In genomic region chr3:58245361-58245760, GRCm38 (mm10) we compare ENCODE assay signal across 17 mouse cellular contexts.
DNase-seq lines count a peak whose midpoint lies in the region; ATAC-seq lines count a peak whose summit lies in the region.
"Had no signal": no experiment of that assay in that cellular context is flagged by ENCODE, and none has a peak within 500 bp of the region (broad histone marks: within the 10 kb centered on the region; RNA-seq: fewer than 3 reads in every experiment).

No protein-coding gene starts in this region.

- no peak overlapping the region for H3K4me3 ChIP-seq in hindbrain, embryonic 10.5 days
- H3K4me3 ChIP-seq in hindbrain, embryonic 14.5 days (replicated peaks; ENCODE audit: low read length): no peak overlapping the region
- no peak overlapping the region for H3K4me3 ChIP-seq in neural tube, embryonic 15.5 days (replicated peaks)
- H3K4me3 ChIP-seq in embryonic facial prominence, embryonic 14.5 days (ENCODE audit: low read depth, low read length): no peak overlapping the region
- no peak overlapping the region for H3K4me3 ChIP-seq in forebrain, embryonic 16.5 days (replicated peaks; ENCODE audit: low read length)
- H3K4me3 ChIP-seq: heart, adult 2 months had no signal

- H3K36me3 ChIP-seq in hindbrain, embryonic 10.5 days: no peaks in the 10 kb centered on the region
- no peaks in the 10 kb centered on the region for H3K36me3 ChIP-seq in hindbrain, embryonic 14.5 days (replicated peaks; ENCODE audit: control insufficient read depth, insufficient read depth)
- H3K36me3 ChIP-seq in neural tube, embryonic 15.5 days: no peaks in the 10 kb centered on the region
- H3K36me3 ChIP-seq in embryonic facial prominence, embryonic 14.5 days (ENCODE audit: control insufficient read depth, insufficient read depth, low read length): no peaks in the 10 kb centered on the region
- no peaks in the 10 kb centered on the region for H3K36me3 ChIP-seq in forebrain, embryonic 16.5 days (ENCODE audit: control insufficient read depth, insufficient read depth)

- peaks cover 8% of the 10 kb centered on the region for H3K4me1 ChIP-seq in hindbrain, embryonic 10.5 days (replicated peaks)
- no peaks in the 10 kb centered on the region for H3K4me1 ChIP-seq in hindbrain, embryonic 14.5 days (replicated peaks; ENCODE audit: control insufficient read depth, insufficient read depth, low read length)
- no peaks in the 10 kb centered on the region for H3K4me1 ChIP-seq in neural tube, embryonic 15.5 days
- 0 out of 2 replicates have a peak, but pooled peaks cover 4% of the 10 kb centered on the region for H3K4me1 ChIP-seq in embryonic facial prominence, embryonic 14.5 days (ENCODE audit: control insufficient read depth, insufficient read depth, low read length)
- H3K4me1 ChIP-seq in forebrain, embryonic 16.5 days (replicated peaks; ENCODE audit: control insufficient read depth, insufficient read depth, low read length): no peaks in the 10 kb centered on the region

- no peak overlapping the region for H3K4me2 ChIP-seq in hindbrain, embryonic 14.5 days (replicated peaks)
- H3K4me2 ChIP-seq in neural tube, embryonic 15.5 days: no peak overlapping the region
- H3K4me2 ChIP-seq in embryonic facial prominence, embryonic 14.5 days (ENCODE audit: low read depth, low read length): no peak overlapping the region
- no peak overlapping the region for H3K4me2 ChIP-seq in forebrain, embryonic 16.5 days (ENCODE audit: low read length)
- H3K4me2 ChIP-seq: midbrain, embryonic 11.5 days had no signal

- no peak for ATAC-seq in hindbrain, embryonic 14.5 days (ENCODE audit: low FRiP score)
- ATAC-seq in neural tube, embryonic 15.5 days (ENCODE audit: low FRiP score): no peak
- peak; percentile 60; the same call in 1 of the 2 replicates for ATAC-seq in embryonic facial prominence, embryonic 14.5 days (ENCODE audit: low read depth)
- no peak for ATAC-seq in forebrain, embryonic 16.5 days
- ATAC-seq: liver, postnatal 0 days had no signal

- 14% methylated on average over 5 of the region's 5 CpGs for WGBS in hindbrain, embryonic 10.5 days
- 7% methylated on average over 5 of the region's 5 CpGs for WGBS in hindbrain, embryonic 14.5 days
- WGBS in neural tube, embryonic 15.5 days: 6% methylated on average over 5 of the region's 5 CpGs
- WGBS in embryonic facial prominence, embryonic 14.5 days: 29% methylated on average over 5 of the region's 5 CpGs
- WGBS in forebrain, embryonic 16.5 days: 24% methylated on average over 5 of the region's 5 CpGs

- peak; percentile 18 for DNase-seq in hindbrain, embryonic 10.5 days (ENCODE audit: low spot score)
- DNase-seq in hindbrain, embryonic 14.5 days (ENCODE audit: low spot score): no peak
- DNase-seq in neural tube, embryonic 10.5 days (ENCODE audit: extremely low spot score, low spot score): peak; percentile 23
- DNase-seq in embryonic facial prominence, embryonic 14.5 days (ENCODE audit: low spot score): peak; percentile 60
- peak; percentile 16 for DNase-seq in retina, postnatal 7 days (ENCODE audit: low read depth, low spot score)
- no peak for DNase-seq in spleen, postnatal 14 days (ENCODE audit: low spot score in 2 of 2)
- DNase-seq: cerebellum, adult 9-11 months; gastrocnemius, postnatal 14 days; heart, adult 2 months; kidney, adult 9 months; layer of hippocampus, adult 9-11 months; liver; liver, postnatal 0 days had no signal

- no peak overlapping the region for H3K9ac ChIP-seq in hindbrain, embryonic 14.5 days
- no peak overlapping the region for H3K9ac ChIP-seq in neural tube, embryonic 15.5 days (replicated peaks)
- H3K9ac ChIP-seq in embryonic facial prominence, embryonic 14.5 days (ENCODE audit: low read depth, low read length): no peak overlapping the region
- no peak overlapping the region for H3K9ac ChIP-seq in forebrain, embryonic 16.5 days (replicated peaks; ENCODE audit: low read depth, low read length)
- H3K9ac ChIP-seq: liver, postnatal 0 days had no signal

- H3K27me3 ChIP-seq in hindbrain, embryonic 10.5 days (ENCODE audit: insufficient read depth, poor library complexity, severe bottlenecking): no peaks in the 10 kb centered on the region
- H3K27me3 ChIP-seq in hindbrain, embryonic 14.5 days (ENCODE audit: control insufficient read depth, insufficient read depth, low read length): no peaks in the 10 kb centered on the region
- H3K27me3 ChIP-seq in neural tube, embryonic 15.5 days (replicated peaks): no peaks in the 10 kb centered on the region
- H3K27me3 ChIP-seq in embryonic facial prominence, embryonic 14.5 days (replicated peaks; ENCODE audit: control insufficient read depth, insufficient read depth, low read length): no peaks in the 10 kb centered on the region
- no peaks in the 10 kb centered on the region for H3K27me3 ChIP-seq in forebrain, embryonic 16.5 days (replicated peaks; ENCODE audit: control insufficient read depth, insufficient read depth, low read length)
- H3K27me3 ChIP-seq: CH12.LX had no signal

- H3K9me3 ChIP-seq in hindbrain, embryonic 10.5 days: no peaks in the 10 kb centered on the region
- no peaks in the 10 kb centered on the region for H3K9me3 ChIP-seq in hindbrain, embryonic 14.5 days (ENCODE audit: control insufficient read depth, low read length)
- no peaks in the 10 kb centered on the region for H3K9me3 ChIP-seq in neural tube, embryonic 15.5 days (replicated peaks)
- H3K9me3 ChIP-seq in embryonic facial prominence, embryonic 14.5 days (ENCODE audit: control insufficient read depth, low read length): no peaks in the 10 kb centered on the region
- H3K9me3 ChIP-seq in forebrain, embryonic 16.5 days (ENCODE audit: control insufficient read depth, low read length): no peaks in the 10 kb centered on the region

- H3K27ac ChIP-seq in hindbrain, embryonic 10.5 days: no peak overlapping the region
- H3K27ac ChIP-seq in hindbrain, embryonic 14.5 days: no peak overlapping the region
- H3K27ac ChIP-seq in neural tube, embryonic 15.5 days (replicated peaks): no peak overlapping the region
- H3K27ac ChIP-seq in embryonic facial prominence, embryonic 14.5 days (replicated peaks; ENCODE audit: low read depth, low read length): no peak overlapping the region
- no peak overlapping the region for H3K27ac ChIP-seq in forebrain, embryonic 16.5 days (ENCODE audit: low read length)
- H3K27ac ChIP-seq: heart, adult 2 months had no signal

Comparison
In these comparisons a context has a peak if more than half of its experiments do, and no peak if none do; other contexts are left out.
1. DNase-seq: peak in hindbrain, embryonic 10.5 days (single experiment), neural tube, embryonic 10.5 days (single experiment), embryonic facial prominence, embryonic 14.5 days (single experiment) and retina, postnatal 7 days (single experiment); none in hindbrain, embryonic 14.5 days (single experiment) and spleen, postnatal 14 days (0 of 2).